Mouse (Mus musculus) heart, embryonic 16.5 days (tissue): ENCODE results near the gene Dio2. TPM values are rescaled to one million over a fixed set of nuclear protein-coding genes. Genes with fewer than 3 reads are reported as not detected.

Experiments used
- ATAC-seq: fragments of 200-750 bp; cut with Nextera tagmentation; replicated peaks from 2 replicates; pipeline ENCODE4 v1.8.0; 2017; ENCODE audit warnings: moderate number of reproducible peaks; ENCODE audit not compliant: insufficient read depth, low FRiP score; ENCODE audit errors: extremely low read depth
- H3K27ac ChIP-seq: fragments of 300-500 bp; sonication (generic); 2 replicates; pipeline ENCODE4 v1.5.1; 2014; ENCODE audit warnings: mild to moderate bottlenecking, low read length, control low read depth, moderate library complexity
- H3K27me3 ChIP-seq: fragments of 300-500 bp; sonication (generic); 2 replicates; pipeline ENCODE4 v1.6.1; 2014; ENCODE audit warnings: low read length, mixed read lengths; ENCODE audit not compliant: control insufficient read depth, insufficient read depth
- H3K36me3 ChIP-seq: fragments of 300-500 bp; sonication (generic); 2 replicates; pipeline ENCODE4 v1.6.1; 2014; ENCODE audit not compliant: control insufficient read depth, insufficient read depth
- H3K4me1 ChIP-seq: fragments of 300-500 bp; sonication (generic); 2 replicates; pipeline ENCODE4 v1.6.1; 2014; ENCODE audit warnings: low read length, mixed read lengths; ENCODE audit not compliant: control insufficient read depth, insufficient read depth
- H3K4me2 ChIP-seq: fragments of 300-500 bp; sonication (generic); 2 replicates; pipeline ENCODE4 v1.6.1; 2014; ENCODE audit warnings: low read depth, mild to moderate bottlenecking, control low read depth, low read length
- H3K4me3 ChIP-seq: fragments of 300-500 bp; sonication (generic); 2 replicates; pipeline ENCODE4 v1.5.1; 2014; ENCODE audit warnings: mild to moderate bottlenecking, control low read depth, low read length
- H3K9ac ChIP-seq: fragments of 300-500 bp; sonication (generic); 2 replicates; pipeline ENCODE4 v1.6.1; 2014; ENCODE audit warnings: low read length, control low read depth
- H3K9me3 ChIP-seq: fragments of 300-500 bp; sonication (generic); replicated peaks from 2 replicates; pipeline ENCODE4 v1.6.1; 2016; ENCODE audit warnings: low read length; ENCODE audit not compliant: control insufficient read depth
- WGBS: fragments of 180-500 bp; shearing (Covaris S2); extraction: QIAGEN DNeasy Blood & Tissue Kit; methylation state at CpG from one replicate; pipeline ENCODE4 v1.1.7; 2014; 5-methylcytosine and 5-hydroxymethylcytosine counted together
- polyA plus RNA-seq: library from polyadenylated mRNA; unstranded; fragments of >200 nt; fragmentation: Nextera tagmentation; extraction: Ambion mirVana; gene quantifications from 2 replicates; pipeline ENCODE4 v1.2.1, GENCODE M21; 2015

The Dio2 gene
- polyA plus RNA-seq, 1 experiment from 2014 or later: 1.2 TPM

GRCm38 (mm10) chr12:90729648-90730047 lies 8.6 kb downstream of the Dio2 start:
- ATAC-seq: no peak
- Histone ChIP-seq H3K4me1 (no peaks in the 10 kb centered on the region), H3K4me3 (no peak overlapping the region), H3K4me2 (peak overlapping the region; percentile 42; the same call in 1 of the 2 replicates), H3K9me3 (no peaks in the 10 kb centered on the region), H3K27me3 (no peaks in the 10 kb centered on the region), H3K27ac (no peak overlapping the region), H3K9ac (no peak overlapping the region), H3K36me3 (no peaks in the 10 kb centered on the region)
- 47% methylated on average over 10 of the region's 10 CpGs for WGBS

GRCm38 (mm10) chr12:90725107-90725506 lies 13.1 kb downstream of the Dio2 start:
- Histone ChIP-seq H3K36me3 (no peaks in the 10 kb centered on the region), H3K27me3 (no peaks in the 10 kb centered on the region), H3K27ac (no peak overlapping the region), H3K9ac (no peak overlapping the region), H3K4me3 (no peak overlapping the region), H3K4me1 (no peaks in the 10 kb centered on the region), H3K4me2 (no peak overlapping the region), H3K9me3 (no peaks in the 10 kb centered on the region)
- no peak for ATAC-seq
- 75% methylated on average over 8 of the region's 8 CpGs for WGBS

- no peak overlapping the region for H3K27ac ChIP-seq
- ATAC-seq: no peak
- H3K36me3 ChIP-seq: no peaks in the 10 kb centered on the region
- H3K4me3 ChIP-seq: no peak overlapping the region
- H3K4me1 ChIP-seq: no peaks in the 10 kb centered on the region
- no peaks in the 10 kb centered on the region for H3K9me3 ChIP-seq
- no peaks in the 10 kb centered on the region for H3K27me3 ChIP-seq
- 84% methylated on average over 11 of the region's 11 CpGs for WGBS
- H3K4me2 ChIP-seq: no peak overlapping the region
- H3K9ac ChIP-seq: no peak overlapping the region
Measured at GRCm38 (mm10) chr12:90724644-90725043, 13.6 kb downstream of the Dio2 start.

- H3K27ac ChIP-seq: no peak overlapping the region
- no peaks in the 10 kb centered on the region for H3K27me3 ChIP-seq
- 67% methylated on average over 2 of the region's 2 CpGs for WGBS
- no peaks in the 10 kb centered on the region for H3K9me3 ChIP-seq
- no peaks in the 10 kb centered on the region for H3K36me3 ChIP-seq
- no peak overlapping the region for H3K4me3 ChIP-seq
- no peak overlapping the region for H3K9ac ChIP-seq
- no peak for ATAC-seq
- H3K4me2 ChIP-seq: no peak overlapping the region
- no peaks in the 10 kb centered on the region for H3K4me1 ChIP-seq
Measured at GRCm38 (mm10) chr12:90694135-90694534, 44.1 kb downstream of the Dio2 start.
